Mouse (Mus musculus) forebrain, embryonic 12.5 days (tissue): ENCODE data around the gene Prodh2. TPM values are rescaled to one million over a fixed set of nuclear protein-coding genes. Genes with fewer than 3 reads are reported as not detected.
A peak's percentile ranks its signal among the peaks of the same experiment; 100 is the strongest.
"Not testable (repeated sequence)": the region's sequence is repeated elsewhere in the genome, so short reads cannot be mapped to it uniquely, and the experiment has no call there.

Source experiments
- ATAC-seq: fragments of 200-750 bp; cut with Nextera tagmentation; 2 replicates; pipeline ENCODE4 v1.8.0; 2017; ENCODE audit warnings: moderate TSS enrichment; ENCODE audit not compliant: low FRiP score
- H3K27ac ChIP-seq: fragments of 300-500 bp; sonication (generic); 2 replicates; pipeline ENCODE4 v1.5.1; 2016; ENCODE audit warnings: mild to moderate bottlenecking
- H3K27me3 ChIP-seq: fragments of 300-500 bp; sonication (generic); 2 replicates; pipeline ENCODE4 v1.6.1; 2016; ENCODE audit warnings: mild to moderate bottlenecking
- H3K36me3 ChIP-seq: fragments of 300-500 bp; sonication (generic); replicated peaks from 2 replicates; pipeline ENCODE4 v1.6.1; 2016; ENCODE audit warnings: mild to moderate bottlenecking
- H3K4me1 ChIP-seq: fragments of 300-500 bp; sonication (generic); 2 replicates; pipeline ENCODE4 v1.6.1; 2016
- H3K4me2 ChIP-seq: fragments of 300-500 bp; sonication (generic); 2 replicates; pipeline ENCODE4 v1.6.1; 2016; ENCODE audit warnings: mild to moderate bottlenecking, moderate library complexity
- H3K4me3 ChIP-seq: fragments of 300-500 bp; sonication (generic); replicated peaks from 2 replicates; pipeline ENCODE4 v1.5.1; 2016; ENCODE audit warnings: mild to moderate bottlenecking
- H3K9ac ChIP-seq: fragments of 300-500 bp; sonication (generic); 2 replicates; pipeline ENCODE4 v1.6.1; 2016; ENCODE audit warnings: mild to moderate bottlenecking
- H3K9me3 ChIP-seq: fragments of 300-500 bp; sonication (generic); 2 replicates; pipeline ENCODE4 v1.6.1; 2016
- WGBS: fragments of 180-500 bp; shearing (Covaris S2); methylation state at CpG from one replicate; pipeline ENCODE4 v1.1.7; 2016; 5-methylcytosine and 5-hydroxymethylcytosine counted together
- polyA plus RNA-seq: library from polyadenylated mRNA; unstranded; fragments of >200 nt; fragmentation: Nextera tagmentation; extraction: Ambion mirVana; gene quantifications from 2 replicates; pipeline ENCODE4 v1.2.1, GENCODE M21; 2016

Gene Prodh2
- polyA plus RNA-seq, 1 experiment from 2014 or later: not detected

DNA sequence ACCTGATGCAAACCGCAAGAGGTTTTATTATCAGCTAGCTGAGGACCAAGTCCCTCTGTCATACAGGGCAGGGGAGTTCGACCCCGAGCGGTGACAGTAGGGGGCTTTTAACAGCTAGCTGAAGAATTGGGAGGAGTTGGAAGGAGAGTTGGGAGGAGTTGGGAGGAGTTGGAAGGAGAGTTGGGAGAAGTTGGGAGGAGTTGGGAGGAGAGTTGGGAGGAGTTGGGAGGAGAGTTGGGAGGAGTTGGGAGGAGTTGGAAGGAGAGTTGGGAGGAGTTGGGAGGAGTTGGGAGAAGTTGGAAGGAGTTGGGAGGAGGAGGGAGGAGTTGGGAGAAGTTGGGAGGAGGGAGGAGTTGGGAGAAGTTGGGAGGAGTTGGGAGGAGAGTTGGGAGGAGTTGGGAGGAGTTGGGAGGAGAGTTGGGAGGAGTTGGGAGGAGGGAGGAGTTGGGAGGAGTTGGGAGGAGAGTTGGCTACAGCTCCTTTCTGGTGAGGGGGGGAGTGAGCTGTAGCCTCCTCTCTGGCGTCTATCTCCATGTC lies 2.2 kb downstream of the Prodh2 start:
- not testable (repeated sequence) for ATAC-seq

DNA sequence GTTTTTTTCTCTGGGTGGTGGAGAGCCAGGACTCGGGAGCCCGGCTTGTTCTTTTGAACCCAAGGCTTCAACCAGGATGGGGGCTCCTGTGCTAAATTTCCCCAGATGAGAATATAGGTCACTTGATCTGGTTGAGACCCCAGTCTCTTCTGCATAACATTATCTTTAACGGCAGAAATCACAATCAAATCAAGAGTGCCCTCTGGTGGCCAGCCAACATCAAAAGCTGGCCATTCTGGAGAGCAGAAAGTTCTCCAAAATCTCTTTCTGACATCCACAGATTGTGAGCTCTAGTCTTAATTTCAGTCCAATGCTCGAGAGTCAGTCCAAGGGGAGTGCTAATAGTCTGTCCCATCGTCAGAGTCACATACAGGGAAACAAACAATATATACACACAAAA lies 7.7 kb downstream of the Prodh2 start:
- H3K9ac ChIP-seq, ATAC-seq, H3K4me3 ChIP-seq, H3K36me3 ChIP-seq, H3K27ac ChIP-seq, H3K9me3 ChIP-seq, H3K27me3 ChIP-seq, H3K4me2 ChIP-seq, H3K4me1 ChIP-seq: not testable (repeated sequence)
- WGBS: 76% methylated on average over 5 of the region's 5 CpGs

More for the DNA sequence above, 2.2 kb downstream of the Prodh2 start:
- not testable (repeated sequence) for H3K36me3 ChIP-seq, H3K4me2 ChIP-seq, H3K4me1 ChIP-seq, H3K27ac ChIP-seq, H3K9ac ChIP-seq, H3K4me3 ChIP-seq, H3K9me3 ChIP-seq
- H3K27me3 ChIP-seq: peaks cover 14% of the 10 kb centered on the region; the same call in 1 of the 2 replicates
- WGBS: 66% methylated on average over 4 of the region's 5 CpGs

GRCm38 (mm10) chr7:30508061-30508460 lies 14.6 kb downstream of the Prodh2 start:
- H3K4me1 ChIP-seq: no peaks in the 10 kb centered on the region
- ATAC-seq: no peak
- H3K4me2 ChIP-seq: no peak overlapping the region
- H3K27ac ChIP-seq: no peak overlapping the region
- H3K27me3 ChIP-seq: 0 out of 2 replicates have a peak, but pooled peaks cover 7% of the 10 kb centered on the region
- no peak overlapping the region for H3K4me3 ChIP-seq
- no peak overlapping the region for H3K9ac ChIP-seq
- H3K36me3 ChIP-seq: no peaks in the 10 kb centered on the region
- H3K9me3 ChIP-seq: no peaks in the 10 kb centered on the region
- 78% methylated on average over 4 of the region's 4 CpGs for WGBS

GRCm38 (mm10) chr7:30515003-30515760 lies 21.8 kb downstream of the Prodh2 start:
- Histone ChIP-seq H3K9me3 (no peaks in the 10 kb centered on the region), H3K4me2 (no peak overlapping the region), H3K27me3 (no peaks in the 10 kb centered on the region), H3K4me3 (no peak overlapping the region), H3K27ac (no peak overlapping the region), H3K4me1 (no peaks in the 10 kb centered on the region), H3K36me3 (no peaks in the 10 kb centered on the region), H3K9ac (no peak overlapping the region)
- ATAC-seq: no peak; the same call in 1 of the 2 replicates
- WGBS: 55% methylated on average over 24 of the region's 24 CpGs

GRCm38 (mm10) chr7:30518325-30518724 lies 24.9 kb downstream of the Prodh2 start:
- Histone ChIP-seq H3K27me3 (no peaks in the 10 kb centered on the region), H3K27ac (no peak overlapping the region), H3K4me2 (no peak overlapping the region), H3K9me3 (no peaks in the 10 kb centered on the region), H3K9ac (no peak overlapping the region), H3K4me1 (peaks cover 8% of the 10 kb centered on the region; the same call in 1 of the 2 replicates), H3K4me3 (no peak overlapping the region), H3K36me3 (peaks cover 14% of the 10 kb centered on the region)
- 48% methylated on average over 8 of the region's 8 CpGs for WGBS
- no peak for ATAC-seq

- no peaks in the 10 kb centered on the region for H3K9me3 ChIP-seq
- H3K4me1 ChIP-seq: peaks cover 8% of the 10 kb centered on the region; the same call in 1 of the 2 replicates
- H3K27me3 ChIP-seq: no peaks in the 10 kb centered on the region
- ATAC-seq: no peak
- H3K4me2 ChIP-seq: no peak overlapping the region
- H3K36me3 ChIP-seq: peaks cover 34% of the 10 kb centered on the region
- no peak overlapping the region for H3K4me3 ChIP-seq
- H3K9ac ChIP-seq: no peak overlapping the region
- WGBS: 67% methylated on average over 4 of the region's 4 CpGs
- H3K27ac ChIP-seq: peak overlapping the region; percentile 42; the same call in 1 of the 2 replicates
Measured at GRCm38 (mm10) chr7:30520396-30520795, 27.0 kb downstream of the Prodh2 start.

DNA sequence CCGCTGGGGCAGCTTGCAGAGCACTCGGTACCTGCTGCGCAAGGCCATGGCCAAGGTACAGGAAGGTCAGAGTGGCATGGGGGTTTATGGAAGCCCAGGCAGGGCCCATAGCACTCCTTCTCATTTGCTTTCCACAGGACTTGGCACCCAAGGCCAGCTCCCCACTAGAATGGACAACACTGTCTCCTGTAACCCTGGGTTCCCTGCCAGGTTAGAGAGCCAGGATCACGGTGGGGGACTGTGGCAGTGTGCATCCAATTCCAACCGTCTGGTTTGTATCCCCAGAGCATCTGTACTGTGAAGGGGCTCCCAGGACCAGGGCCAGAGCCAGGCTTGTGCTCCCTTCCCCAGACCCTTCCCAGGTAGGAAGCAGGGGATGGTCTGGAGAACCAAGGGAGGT lies 27.4 kb downstream of the Prodh2 start:
- no peak overlapping the region for H3K4me2 ChIP-seq

GRCm38 (mm10) chr7:30522871-30523270 lies 29.4 kb downstream of the Prodh2 start:
- 85% methylated on average over 10 of the region's 10 CpGs for WGBS
- no peak overlapping the region for H3K9ac ChIP-seq
- H3K9me3 ChIP-seq: no peaks in the 10 kb centered on the region
- H3K4me3 ChIP-seq: no peak overlapping the region
- H3K36me3 ChIP-seq: peaks cover 59% of the 10 kb centered on the region
- H3K4me2 ChIP-seq: no peak overlapping the region
- H3K27ac ChIP-seq: no peak overlapping the region
- no peak for ATAC-seq
- peaks cover 20% of the 10 kb centered on the region for H3K4me1 ChIP-seq
- H3K27me3 ChIP-seq: no peaks in the 10 kb centered on the region

More for the DNA sequence above, 27.4 kb downstream of the Prodh2 start:
- Histone ChIP-seq H3K9me3 (no peaks in the 10 kb centered on the region), H3K9ac (no peak overlapping the region), H3K4me1 (peaks cover 9% of the 10 kb centered on the region; the same call in 1 of the 2 replicates), H3K27ac (peak overlapping the region; percentile 42; the same call in 1 of the 2 replicates), H3K36me3 (peaks cover 39% of the 10 kb centered on the region), H3K4me3 (no peak overlapping the region), H3K27me3 (no peaks in the 10 kb centered on the region)
- no peak for ATAC-seq
- WGBS: 78% methylated on average over 5 of the region's 5 CpGs

GRCm38 (mm10) chr7:30524487-30524886 lies 31.1 kb downstream of the Prodh2 start:
- peaks cover 20% of the 10 kb centered on the region for H3K4me1 ChIP-seq
- peaks cover 75% of the 10 kb centered on the region for H3K36me3 ChIP-seq
- no peaks in the 10 kb centered on the region for H3K27me3 ChIP-seq
- ATAC-seq: no peak
- H3K4me2 ChIP-seq: no peak overlapping the region
- no peaks in the 10 kb centered on the region for H3K9me3 ChIP-seq
- 85% methylated on average over 6 of the region's 6 CpGs for WGBS
- no peak overlapping the region for H3K27ac ChIP-seq
- H3K9ac ChIP-seq: no peak overlapping the region
- no peak overlapping the region for H3K4me3 ChIP-seq

DNA sequence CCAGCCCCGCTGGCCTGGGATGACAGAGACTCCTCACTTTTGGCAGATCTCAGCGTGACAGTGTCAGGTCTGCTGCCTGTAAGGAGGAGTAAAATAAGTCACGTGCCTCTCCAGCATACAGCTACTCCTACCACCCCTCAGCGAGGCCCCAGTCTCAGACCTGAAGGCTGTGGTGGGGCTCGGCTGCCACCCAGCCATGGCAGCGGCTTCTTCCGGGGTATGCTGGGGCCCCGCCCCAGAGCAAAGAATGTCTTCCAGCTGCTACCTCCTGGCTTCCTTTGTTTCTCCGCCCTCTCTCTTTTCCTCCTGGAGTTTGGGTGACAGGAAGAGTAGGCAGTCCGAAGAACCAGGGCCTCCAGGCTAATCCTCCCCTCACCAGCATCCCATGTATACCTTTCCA lies 32.5 kb downstream of the Prodh2 start:
- no peak overlapping the region for H3K9ac ChIP-seq
- no peaks in the 10 kb centered on the region for H3K9me3 ChIP-seq
- no peak overlapping the region for H3K4me3 ChIP-seq
- ATAC-seq: no peak; the same call in 1 of the 2 replicates
- H3K4me2 ChIP-seq: no peak overlapping the region
- H3K36me3 ChIP-seq: peaks cover 90% of the 10 kb centered on the region
- WGBS: 31% methylated on average over 10 of the region's 10 CpGs
- H3K27me3 ChIP-seq: no peaks in the 10 kb centered on the region
- peaks cover 17% of the 10 kb centered on the region for H3K4me1 ChIP-seq
- no peak overlapping the region for H3K27ac ChIP-seq

DNA sequence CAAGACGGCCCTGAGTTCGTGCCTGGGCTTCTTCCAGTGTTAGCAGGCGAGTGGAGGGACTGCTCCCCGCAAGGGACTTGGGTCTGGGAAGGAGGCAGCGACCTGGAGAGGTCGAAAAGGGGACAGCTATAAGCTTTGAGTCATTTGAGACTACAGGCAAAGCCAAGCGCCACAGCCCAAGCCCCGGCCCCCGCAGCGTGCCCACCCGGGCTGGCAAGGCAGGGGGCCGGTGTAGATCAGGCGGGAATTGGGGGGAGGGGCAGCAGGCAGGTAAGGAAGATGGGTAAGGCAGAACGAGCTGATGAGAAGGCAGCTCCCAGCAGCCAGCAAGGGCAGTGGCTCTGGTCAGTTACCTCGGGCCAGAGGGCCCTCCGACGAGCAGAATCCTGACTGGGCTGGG lies 33.0 kb downstream of the Prodh2 start:
- H3K4me3 ChIP-seq: no peak overlapping the region

GRCm38 (mm10) chr7:30526981-30527380 lies 33.6 kb downstream of the Prodh2 start:
- Histone ChIP-seq H3K9me3 (no peaks in the 10 kb centered on the region), H3K27me3 (no peaks in the 10 kb centered on the region), H3K4me2 (no peak overlapping the region), H3K27ac (no peak overlapping the region), H3K4me1 (peaks cover 20% of the 10 kb centered on the region), H3K36me3 (peaks cover 100% of the 10 kb centered on the region), H3K4me3 (no peak overlapping the region), H3K9ac (no peak overlapping the region)
- WGBS: 85% methylated on average over 14 of the region's 14 CpGs
- ATAC-seq: no peak

More for the DNA sequence above, 33.0 kb downstream of the Prodh2 start:
- Histone ChIP-seq H3K36me3 (peaks cover 94% of the 10 kb centered on the region), H3K27ac (no peak overlapping the region), H3K9ac (no peak overlapping the region), H3K4me1 (peaks cover 16% of the 10 kb centered on the region), H3K9me3 (no peaks in the 10 kb centered on the region), H3K27me3 (no peaks in the 10 kb centered on the region), H3K4me2 (no peak overlapping the region)
- 21% methylated on average over 17 of the region's 17 CpGs for WGBS
- no peak for ATAC-seq
